Mouse (Mus musculus): ENCODE results near the gene Aagab.

The Aagab gene

DNA sequence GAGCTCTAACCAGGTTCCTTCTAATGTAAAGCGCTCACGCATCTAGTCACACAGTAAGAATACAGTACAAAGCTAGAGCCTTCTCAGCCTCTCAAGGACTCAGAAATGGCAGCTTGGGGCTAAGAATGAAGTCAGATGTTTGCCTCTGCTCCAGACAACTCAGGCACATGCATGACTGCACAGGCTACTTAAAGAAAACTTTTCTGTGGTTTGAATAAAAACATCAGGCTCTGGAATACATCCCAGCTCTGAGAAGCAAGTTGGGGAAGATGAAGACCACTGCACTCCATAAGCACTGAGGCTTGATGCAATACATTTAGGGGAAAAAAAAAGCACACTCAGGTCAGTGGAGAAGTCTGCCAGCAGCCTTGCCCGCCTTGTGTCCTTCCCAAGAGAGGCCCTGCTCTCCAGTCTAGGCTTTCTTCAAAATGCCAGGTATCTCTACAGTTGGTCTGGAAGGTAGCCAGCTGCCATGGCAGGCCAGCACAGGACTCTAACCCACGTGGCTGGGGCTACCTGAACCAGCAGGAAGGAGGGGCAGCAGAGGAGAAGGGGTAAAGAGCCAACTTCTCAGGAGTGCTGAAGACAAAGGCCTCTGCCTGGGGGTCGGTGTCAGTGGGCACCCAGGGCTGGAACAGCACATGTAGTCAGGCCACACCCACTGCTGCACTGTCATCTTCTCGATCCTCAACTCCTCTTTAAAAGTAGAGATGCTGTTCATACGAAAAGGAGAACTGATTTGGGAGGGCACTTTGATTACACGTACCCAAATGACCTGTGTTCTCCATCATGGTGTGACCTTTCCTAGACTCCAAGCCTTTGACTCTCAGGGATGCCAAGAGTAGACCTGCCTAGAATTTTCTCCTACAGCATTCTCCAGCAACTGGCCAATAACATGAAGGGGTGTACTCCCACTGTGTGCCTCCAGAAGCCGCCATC lies 45.4 kb downstream of the Aagab start:
- no peak for DNase-seq (ENCODE audit: low read depth, low spot score)

DNA sequence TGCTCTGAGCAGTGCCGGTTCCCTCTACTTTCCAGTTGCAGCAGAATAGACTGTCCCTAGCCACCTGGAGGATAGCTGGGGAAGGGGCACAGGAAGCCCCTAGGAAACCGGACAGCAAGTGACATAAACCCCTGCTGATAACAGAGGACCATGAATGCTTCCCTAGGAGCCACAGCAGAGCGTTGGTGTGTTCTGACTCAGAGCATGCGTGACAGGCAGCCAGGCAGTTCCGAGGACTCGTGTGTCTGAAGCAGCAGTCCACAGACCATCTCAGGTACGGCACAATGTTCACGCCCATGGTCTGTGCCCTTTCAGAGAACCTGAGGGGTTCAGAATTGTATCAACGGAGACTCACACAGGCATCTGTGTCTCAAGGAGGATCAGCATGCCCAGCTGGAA lies 46.1 kb downstream of the Aagab start:
- DNase-seq (ENCODE audit: low read depth, low spot score) = no peak

DNA sequence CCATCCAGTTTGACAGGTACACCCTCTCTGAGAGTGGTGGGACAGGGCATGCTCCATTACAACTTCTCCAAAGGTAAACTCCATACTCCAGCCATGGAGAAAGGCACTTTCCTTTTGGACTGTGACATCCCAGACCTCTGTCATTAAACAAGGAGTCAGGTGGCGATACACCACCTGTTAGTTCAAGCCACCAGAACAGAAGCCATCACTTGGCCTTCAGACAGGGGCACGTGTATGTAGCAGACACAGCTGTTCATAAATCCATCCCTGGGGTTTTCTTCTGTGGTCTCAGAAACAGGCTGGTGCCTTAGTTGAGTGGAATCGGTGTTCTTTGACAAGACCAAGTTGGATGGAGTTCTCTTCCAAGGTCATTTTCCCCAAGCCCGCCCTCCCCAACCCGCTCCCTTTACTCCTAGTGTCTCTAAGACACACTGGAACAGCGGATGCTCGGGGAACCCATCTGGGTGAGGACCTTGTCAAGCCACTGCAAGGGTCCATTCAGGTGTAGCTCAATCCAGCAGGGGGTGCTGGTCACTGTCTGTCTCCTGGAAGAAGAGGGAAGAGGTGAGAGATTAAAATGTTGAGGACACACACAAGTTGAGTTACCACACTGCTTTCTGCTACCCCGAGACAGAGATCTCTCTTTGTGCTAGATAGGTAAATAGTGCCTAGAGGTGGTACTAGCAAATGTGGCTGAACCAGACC lies 47.5 kb downstream of the Aagab start:
- no peak for DNase-seq (ENCODE audit: low read depth, low spot score)

DNA sequence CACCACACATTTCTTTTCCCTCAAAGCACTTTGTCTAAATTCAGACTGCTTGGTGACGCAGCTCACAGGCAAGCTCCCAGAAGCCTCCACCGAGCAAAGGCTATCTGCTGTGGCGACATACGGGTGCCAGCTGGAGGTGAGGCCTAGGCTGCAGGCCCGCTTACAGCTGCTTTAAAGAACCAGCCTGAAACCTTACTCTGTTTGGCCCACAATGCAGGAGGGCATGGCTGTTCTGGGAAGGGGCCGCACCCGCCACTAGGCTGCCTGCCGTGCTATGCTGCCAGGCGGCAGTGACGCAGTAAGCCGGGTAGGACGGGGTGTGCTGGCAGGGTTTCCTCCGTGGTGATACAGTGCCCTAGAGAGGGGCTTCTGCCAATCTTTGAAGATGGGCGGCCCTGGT lies 48.4 kb downstream of the Aagab start:
- DNase-seq (ENCODE audit: low read depth, low spot score) = no peak

DNA sequence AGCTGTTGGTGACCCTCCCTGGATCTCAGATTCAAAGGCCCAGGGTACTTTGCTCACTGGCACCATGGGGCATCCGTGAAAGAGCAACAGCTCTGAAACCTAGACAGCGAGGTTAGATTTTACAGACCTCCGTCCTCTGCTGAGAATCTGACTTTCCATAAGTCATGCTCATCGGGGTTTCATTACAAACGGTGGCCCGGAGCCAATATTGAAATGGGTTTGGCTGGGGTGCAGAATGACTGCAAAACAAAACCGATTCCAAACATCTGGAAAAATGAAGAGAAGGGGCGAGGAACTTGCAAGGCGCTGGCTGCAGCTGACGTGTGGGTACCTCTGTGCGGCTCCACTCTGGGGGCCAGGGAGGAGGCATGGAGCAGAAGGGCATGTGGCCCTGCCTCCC lies 49.1 kb downstream of the Aagab start:
- DNase-seq (ENCODE audit: low read depth, low spot score) = no peak

DNA sequence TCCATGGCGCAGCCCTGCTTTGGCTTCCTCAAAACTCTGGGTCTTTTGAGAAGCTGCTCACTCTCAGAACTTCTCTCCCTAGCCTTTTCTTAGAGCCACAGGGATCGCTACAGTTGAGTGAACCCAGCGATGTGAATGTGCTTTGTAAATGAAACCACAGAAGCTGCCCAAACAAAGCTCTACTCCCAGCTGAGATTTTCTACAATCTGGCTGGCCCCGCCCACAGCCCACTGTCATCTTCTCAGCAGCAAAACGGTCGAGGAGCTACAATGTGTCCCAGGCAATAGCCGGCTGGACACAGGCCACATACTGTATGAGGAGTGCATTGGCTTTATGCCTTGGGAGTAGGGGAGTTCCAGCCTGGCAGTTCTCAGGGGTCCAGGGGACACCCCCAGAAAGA lies 51.2 kb downstream of the Aagab start:
- DNase-seq (ENCODE audit: low read depth, low spot score) = no peak

DNA sequence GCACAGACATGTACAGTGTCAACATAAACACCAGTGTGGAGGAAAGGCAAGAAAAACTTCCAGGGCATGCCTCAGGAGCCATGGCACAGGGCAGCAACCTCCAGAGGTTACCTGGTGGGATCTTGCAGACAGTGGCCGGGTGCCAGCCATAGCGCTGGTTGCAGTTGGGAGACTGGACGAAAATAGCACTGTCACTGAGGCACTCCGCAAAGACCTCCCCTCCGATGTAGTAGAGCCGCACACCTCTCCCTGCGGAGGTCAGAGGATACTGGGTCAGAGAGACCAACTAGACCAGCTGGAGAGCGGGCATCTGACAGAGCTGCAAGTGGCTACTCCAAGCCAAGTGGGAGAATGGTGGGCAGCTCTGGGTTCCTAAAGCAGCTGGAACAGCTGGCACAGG lies 52.1 kb downstream of the Aagab start:
- DNase-seq (ENCODE audit: low read depth, low spot score) = no peak

DNA sequence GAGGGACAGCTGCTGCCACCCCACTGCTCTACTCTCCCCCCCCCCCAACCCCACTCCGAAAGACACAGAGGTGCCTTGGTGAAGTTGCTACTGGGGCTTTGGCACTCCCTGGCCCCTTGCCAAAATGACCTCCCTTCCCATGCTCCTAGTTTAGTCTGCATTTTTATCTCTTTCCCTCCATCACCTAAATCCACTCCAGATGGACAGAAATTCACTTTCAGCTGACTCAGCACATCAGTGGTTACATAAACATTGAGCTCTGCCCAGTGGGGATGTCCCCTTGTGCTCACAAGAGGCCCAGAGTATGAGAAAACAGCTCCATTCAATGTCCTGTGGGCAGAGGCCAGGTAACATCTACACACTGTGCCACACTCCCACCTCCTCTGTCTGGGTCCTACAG lies 52.6 kb downstream of the Aagab start:
- DNase-seq (ENCODE audit: low read depth, low spot score) = peak; percentile 43

DNA sequence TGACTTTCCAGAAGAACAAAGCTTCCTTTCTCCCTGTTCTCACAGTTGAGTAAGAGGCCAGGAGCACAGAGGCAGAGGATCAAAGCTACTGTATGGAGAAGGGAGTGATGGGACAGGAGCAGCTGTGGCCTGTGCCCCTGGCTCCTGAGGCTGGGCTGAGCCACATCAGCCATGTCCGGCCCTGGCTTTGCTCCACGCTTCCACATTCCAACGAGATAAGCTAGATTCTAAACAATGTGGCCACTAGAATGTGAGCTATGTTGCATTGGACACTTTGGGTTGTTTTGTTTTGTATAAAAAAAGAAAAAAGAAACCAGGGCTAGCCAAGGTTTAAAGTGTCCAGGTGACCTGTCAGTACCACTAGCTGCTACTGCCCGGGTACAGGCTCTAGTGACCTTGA lies 54.7 kb downstream of the Aagab start:
- DNase-seq (ENCODE audit: low read depth, low spot score) = no peak

DNA sequence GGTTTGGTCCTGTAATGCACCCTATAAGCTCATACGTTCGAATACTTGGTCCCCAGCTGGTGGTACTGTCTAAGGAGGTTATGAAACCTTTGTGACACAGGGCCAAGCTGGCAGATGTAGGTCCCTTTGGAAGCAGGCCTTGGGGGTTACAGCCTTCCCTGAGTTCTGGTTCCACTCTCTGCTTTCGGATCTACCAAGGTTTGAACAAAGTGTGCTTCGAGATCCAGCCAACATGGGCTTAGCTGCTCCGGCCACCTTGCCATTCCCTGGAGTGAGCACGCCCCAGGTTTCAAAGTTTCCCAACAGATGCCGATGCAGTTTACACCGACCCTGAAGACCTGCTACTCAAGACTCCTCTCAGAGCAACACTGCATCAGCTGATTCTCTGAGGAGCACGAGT lies 56.0 kb downstream of the Aagab start:
- no peak for DNase-seq (ENCODE audit: low read depth, low spot score)

DNA sequence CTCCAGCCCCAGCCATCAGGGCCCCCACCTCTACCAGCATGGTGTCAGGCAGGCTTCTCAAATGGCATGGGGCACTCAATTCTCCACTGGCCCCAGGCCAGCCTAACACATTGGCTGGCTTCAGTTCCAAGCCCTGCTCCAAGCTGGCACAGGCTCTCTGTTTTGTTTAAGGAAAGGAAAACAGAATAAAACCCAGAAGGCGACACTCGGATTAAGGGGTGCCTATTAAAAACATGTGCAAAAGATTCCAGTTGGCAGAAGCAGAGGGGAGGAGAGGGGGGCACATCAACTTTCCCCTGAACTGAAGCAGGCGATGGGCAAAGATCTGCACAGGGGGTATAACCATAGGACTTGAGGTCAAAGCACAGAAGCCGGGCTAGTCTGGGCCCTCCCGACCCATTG lies 56.5 kb downstream of the Aagab start:
- DNase-seq (ENCODE audit: low read depth, low spot score) = no peak

DNA sequence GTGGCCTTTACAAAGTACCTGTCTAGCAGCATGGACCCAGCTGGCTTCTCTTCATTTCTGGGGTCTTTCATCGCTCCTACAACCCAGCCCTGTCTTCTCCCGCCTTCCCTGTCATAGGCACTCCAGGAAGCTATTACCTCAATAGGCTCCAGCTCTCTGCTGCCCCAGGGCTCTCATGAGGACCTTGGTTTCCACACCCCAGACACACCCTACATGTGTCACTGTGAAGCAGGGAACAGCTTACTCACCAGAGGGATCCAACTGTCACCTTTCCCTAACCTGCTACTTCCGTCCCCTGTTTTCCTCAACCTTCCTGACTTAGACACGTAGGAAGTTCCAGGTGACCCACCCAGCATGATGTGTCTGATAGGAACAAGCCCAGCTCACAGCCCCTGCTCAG lies 57.6 kb downstream of the Aagab start:
- no peak for DNase-seq (ENCODE audit: low read depth, low spot score)

DNA sequence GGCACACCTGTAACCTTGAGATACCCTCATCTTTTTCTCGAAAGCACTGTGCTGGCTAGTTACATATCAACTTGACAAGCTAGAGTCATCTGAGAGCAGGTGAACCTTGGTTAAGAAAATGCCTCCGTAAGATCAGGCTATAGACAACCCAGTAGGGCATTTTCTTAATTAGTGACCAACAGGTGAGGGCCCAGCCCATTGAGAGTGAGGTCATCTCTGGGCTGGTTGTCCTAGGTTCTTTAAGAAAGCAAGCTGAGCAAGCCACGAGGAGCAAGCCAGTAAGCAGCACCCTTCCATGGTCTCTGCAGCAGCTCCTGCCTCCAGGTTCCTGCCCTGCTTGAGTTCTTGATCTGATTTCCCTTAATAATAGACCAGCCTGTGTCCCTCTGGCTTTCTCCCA lies 58.2 kb downstream of the Aagab start:
- no peak for DNase-seq (ENCODE audit: low read depth, low spot score)

DNA sequence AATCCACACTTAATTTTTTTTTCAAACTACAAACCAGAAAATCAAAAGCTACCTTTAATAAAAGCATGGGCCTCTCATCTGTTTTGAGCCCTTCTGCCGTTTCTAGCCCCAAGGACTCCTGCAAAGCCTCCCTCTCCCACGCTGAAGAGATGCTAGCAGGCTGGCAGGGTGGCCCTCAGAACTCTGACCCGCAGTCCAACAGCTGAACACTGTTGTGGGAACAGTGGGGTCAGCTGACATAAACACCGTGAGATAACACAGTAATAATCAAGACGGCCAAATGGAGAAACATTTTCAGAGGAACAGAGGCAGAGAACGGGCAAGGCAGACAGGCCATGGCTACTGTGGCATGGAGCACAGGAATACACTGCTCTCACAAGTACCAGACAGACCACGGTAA lies 60.3 kb downstream of the Aagab start:
- no peak for DNase-seq (ENCODE audit: low read depth, low spot score)

DNA sequence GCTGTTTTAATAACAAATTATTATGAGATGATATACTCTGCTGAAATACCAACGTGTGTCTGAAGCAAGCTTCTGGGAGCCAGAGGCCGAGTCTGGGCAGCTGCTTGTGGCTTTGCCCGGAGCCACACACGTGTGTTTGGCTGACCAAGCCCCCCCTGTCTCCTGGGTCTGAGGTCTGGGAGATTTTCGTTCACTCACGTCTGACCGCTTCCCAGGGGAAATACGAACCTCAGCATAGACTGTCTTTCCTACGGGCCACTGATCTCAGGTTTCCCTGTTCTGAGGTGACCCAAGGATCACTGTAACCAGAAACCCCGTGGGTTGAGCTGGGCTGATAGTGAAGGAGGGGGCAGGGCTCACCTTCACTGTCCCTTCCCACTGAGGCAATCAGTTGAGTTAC lies 60.8 kb downstream of the Aagab start:
- DNase-seq (ENCODE audit: low read depth, low spot score) = no peak

DNA sequence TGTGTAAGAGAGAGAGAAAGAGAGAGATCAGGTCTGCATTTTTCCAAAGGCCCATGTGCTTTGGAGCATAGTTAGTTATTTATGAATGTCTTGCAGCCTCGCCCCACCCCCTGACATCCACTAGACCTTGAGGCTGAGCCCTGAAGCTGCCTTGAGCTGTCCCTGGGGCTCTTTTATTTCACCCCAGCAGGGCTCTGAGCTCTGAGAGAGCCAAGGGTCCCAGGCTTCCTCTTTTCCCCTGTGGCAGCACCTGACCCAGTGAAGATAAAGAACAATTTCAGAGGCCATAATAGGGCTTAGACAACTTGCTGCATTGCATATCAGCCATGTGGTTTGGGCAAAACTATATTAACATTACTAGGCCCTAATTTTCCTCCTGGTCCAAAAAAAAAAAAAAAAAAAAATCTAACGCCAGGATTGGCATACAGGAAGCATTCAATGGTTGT lies 61.9 kb downstream of the Aagab start:
- no peak for DNase-seq (ENCODE audit: low read depth, low spot score)

DNA sequence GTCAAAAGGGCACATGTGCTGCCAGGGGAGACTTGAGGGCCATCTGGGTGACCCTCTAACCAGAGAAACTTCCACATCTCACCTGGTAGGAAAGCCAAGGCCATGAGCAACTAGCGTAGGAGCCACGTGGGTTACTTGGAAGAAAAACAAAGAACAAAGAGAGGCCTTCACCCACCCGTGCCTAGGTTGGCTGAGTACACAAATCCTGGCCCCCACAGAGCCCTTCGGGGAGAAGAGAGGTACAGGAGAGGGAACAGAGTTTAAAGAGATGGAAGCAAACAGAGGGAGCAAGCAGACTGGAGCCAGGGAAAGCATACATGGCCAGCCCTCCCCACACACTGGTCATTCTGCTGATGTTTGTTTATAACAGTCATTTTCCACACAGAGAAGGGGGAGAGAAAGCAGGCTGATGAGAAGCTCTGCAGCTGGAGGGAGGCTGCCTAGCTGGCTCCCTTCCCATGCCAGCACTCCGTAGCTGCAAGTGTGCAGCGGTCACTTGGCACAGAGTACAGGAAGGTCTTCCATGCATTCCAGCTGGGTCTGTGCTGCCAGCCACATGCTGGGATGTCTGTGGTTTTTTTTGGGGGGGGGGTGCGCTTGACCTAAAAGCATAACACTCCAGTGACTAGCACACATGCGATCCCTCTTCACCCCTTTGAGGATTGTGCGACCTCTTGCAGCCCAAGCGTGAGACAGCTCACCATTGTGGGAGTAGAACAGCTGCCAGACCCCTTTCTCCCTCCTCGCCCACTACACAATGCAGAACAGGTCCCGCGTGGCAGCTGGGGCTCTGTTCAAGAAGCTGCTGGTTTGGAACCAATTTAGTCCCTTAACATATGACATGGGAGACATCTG lies 62.6 kb downstream of the Aagab start:
- peak; percentile 50 for DNase-seq (ENCODE audit: low read depth, low spot score)

DNA sequence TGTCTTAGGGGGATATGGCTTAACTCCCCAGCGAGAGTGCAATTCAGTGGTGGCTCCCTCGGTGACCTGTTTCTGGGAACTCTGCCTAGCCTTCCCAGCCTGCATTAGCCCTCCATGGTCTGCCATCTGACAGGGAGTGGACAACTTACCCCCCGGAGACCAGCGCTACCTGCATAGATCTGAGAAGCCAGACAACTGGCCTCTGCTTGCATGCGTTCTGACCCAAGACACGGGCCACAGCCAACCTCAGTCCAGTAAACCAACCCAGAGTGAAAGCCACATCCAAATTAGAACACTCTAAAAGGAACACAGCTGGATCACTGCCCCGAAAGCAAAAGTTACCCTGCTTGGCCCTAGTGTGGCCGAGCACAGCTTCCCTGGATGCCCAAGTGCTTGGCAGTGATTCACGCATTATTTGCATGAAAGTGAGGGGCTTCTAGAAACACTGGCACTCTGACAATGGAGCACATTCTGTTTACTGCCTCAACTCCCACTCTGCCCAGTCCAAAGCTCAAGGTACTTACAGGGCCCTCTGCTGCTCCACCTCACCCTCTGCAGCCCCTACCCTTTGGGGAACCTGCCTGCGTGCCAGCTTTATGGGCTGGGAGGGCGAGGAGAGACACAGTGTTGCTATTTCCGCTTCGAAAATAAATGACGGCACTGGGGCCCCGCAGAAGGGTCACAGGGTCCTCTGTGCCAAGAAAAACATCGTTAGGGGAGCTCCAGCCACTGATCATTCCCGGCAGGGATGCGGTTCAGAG lies 64.3 kb downstream of the Aagab start:
- peak; percentile 58 for DNase-seq (ENCODE audit: low read depth, low spot score)

DNA sequence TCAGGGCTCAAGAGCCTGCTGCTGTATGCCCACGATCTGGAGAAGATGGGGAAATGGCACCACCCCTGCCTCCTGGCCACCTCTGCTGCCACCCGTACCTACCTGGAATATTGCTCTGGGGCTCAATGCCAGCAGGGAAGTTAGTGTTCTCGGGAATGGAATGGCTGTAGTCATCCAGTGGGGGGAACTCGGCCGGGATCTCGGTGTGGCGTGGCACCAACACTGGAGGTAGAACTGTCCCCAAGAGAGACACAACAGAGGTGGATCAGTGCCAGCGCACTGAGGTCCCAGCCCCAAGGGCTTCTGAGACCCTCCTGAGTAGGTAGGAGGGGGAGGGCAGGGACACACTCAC lies 64.9 kb downstream of the Aagab start:
- no peak for DNase-seq (ENCODE audit: low read depth, low spot score)

DNA sequence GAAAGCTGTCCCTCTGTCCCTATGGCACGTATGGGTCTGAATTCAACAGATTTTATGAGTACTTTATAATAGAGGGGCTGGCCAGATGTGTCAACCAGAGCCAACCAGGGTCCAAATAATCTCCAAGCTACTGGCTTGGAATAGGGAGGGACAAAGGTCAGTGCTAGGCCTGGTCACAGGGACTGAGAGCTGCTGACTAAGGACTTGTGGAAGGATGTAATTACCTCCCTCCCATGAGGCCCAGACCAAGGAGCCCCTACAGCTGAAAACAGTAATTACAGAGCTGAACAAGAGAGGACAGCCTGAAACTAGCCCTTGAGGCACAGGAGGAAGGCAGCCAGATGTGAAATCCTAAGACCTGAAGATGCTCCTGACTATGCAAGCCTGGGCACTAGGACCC lies 66.2 kb downstream of the Aagab start:
- no peak for DNase-seq (ENCODE audit: low read depth, low spot score)

DNA sequence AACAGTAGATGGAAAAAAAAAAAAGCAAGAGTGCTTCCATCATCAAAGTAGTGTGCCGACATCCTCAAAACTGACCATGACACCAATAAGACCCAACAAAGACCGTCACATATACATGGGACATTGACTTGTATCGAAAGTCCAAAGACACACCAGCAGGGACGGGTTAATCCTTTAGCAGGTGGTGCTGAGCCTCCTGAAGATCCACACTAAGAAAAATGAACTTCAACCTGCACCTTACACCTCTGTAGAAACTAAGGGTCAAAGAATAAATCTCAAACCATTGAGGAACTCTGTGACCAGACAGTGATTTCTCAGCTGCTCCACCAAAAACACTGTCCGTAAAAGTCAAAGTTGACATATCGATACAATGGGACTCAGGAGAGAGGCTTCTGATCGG lies 67.4 kb downstream of the Aagab start:
- DNase-seq (ENCODE audit: low read depth, low spot score) = no peak
